Mouse (Mus musculus): Measurements from ENCODE around the gene Dennd2c. TPM values are rescaled to one million over a fixed set of nuclear protein-coding genes. Genes with fewer than 3 reads are reported as not detected.
"Not testable (repeated sequence)": the region's sequence is repeated elsewhere in the genome, so short reads cannot be mapped to it uniquely, and the experiment has no call there.

Dennd2c gene
- total RNA-seq, 2 experiments from 2014 or later = 1.2 to 1.6 TPM

DNA sequence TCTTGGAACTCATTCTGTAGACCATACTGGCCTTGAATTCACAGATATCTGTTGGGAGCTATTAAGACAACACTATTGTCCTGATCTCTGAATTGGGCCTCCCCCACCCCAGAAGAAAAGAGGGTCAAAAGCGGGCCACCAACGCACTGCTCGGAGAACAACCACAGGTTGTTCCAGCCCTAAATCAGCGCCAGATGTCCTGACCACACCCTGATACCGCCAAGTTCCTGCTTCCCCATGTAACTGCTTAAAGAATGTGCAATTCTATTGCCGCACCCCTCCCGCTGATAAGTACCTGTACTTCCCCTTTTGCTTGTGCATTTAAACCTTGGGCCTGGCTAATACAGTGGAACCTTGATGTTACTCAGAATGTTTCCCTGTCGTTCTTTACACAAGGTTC is 113.0 kb downstream of the Dennd2c start:
- not testable (repeated sequence) for DNase-seq

Other genes starting within 250 kb of the Dennd2c start
- under 1 TPM in 1 of 2 experiments, not detected in 1; 0.25 TPM for gene Sycp1, start 166.5 kb upstream of the Dennd2c start, total RNA-seq (2021)
- not detected for gene Nr1h5, start 138.5 kb upstream of the Dennd2c start, total RNA-seq (2021)
- 10 to 100 TPM; 63.3 to 63.8 TPM for gene Sike1, start 106.9 kb upstream of the Dennd2c start, total RNA-seq (2021)
- gene Csde1, start 82.2 kb upstream of the Dennd2c start, total RNA-seq (2021) = 100 to 1,000 TPM; 557 to 574 TPM
- gene Nras, start 44.3 kb upstream of the Dennd2c start, total RNA-seq (2021) = 10 to 100 TPM; 44.3 to 46.7 TPM
- gene Ampd1, start 28.6 kb upstream of the Dennd2c start, total RNA-seq (2021) = not detected
- gene Bcas2, start 69.1 kb downstream of the Dennd2c start, total RNA-seq (2021) = 10 to 100 TPM; 48.8 to 51.3 TPM
- gene Trim33, start 176.7 kb downstream of the Dennd2c start, total RNA-seq (2021) = 10 to 100 TPM; 14.2 to 17.2 TPM

Measured in heart, adult 18-20 months (tissue).